8 mouse cellular contexts compared by ENCODE assay signal in genomic region chr3:96262216-96262875, GRCm38 (mm10). TPM values are rescaled to one million over a fixed set of nuclear protein-coding genes. Genes with fewer than 3 reads are reported as not detected.
DNase-seq lines count a peak whose midpoint lies in the region; ATAC-seq and TF ChIP-seq lines count a peak whose summit lies in the region.

No protein-coding gene starts in this region.

- TF ChIP-seq CTCF in MEL (IDR thresholded peaks at IDR 0.05 in 2 of 3, conservative IDR thresholded peaks at IDR 0.05 in 1 of 3; ENCODE audit: control insufficient read depth in 1 of 3, insufficient read depth in 1 of 3, low read depth in 2 of 3, low read length in 3 of 3, poor library complexity in 1 of 3, severe bottlenecking in 1 of 3) = 0 out of 6 replicates have a peak, but pooled peaks of 1 of the 3 experiments have one; percentile 8
- no peak for TF ChIP-seq CTCF in cerebellum, adult 2 months (IDR thresholded peaks at IDR 0.05; ENCODE audit: borderline replicate concordance, insufficient read depth, low read depth, low read length)

- peak overlapping the region; percentile 99 for H3K27ac ChIP-seq in MEL (ENCODE audit: control insufficient read depth, low read depth, low read length)
- peak overlapping the region; percentile 91 for H3K27ac ChIP-seq in cerebellum, adult 2 months (ENCODE audit: insufficient read depth, low read length)
- peak overlapping the region; percentile 97 for H3K27ac ChIP-seq in lung, embryonic 16.5 days (ENCODE audit: low read length)

- no peak for TF ChIP-seq EP300 in MEL (IDR thresholded peaks at IDR 0.05; ENCODE audit: low read depth in 1 of 2, low read length in 2 of 2)

- WGBS in cerebellum, adult 2 months = under 1% methylated on average over 19 of the region's 19 CpGs
- WGBS in lung, embryonic 16.5 days = 1% methylated on average over 19 of the region's 19 CpGs

- H3K4me1 ChIP-seq in MEL (ENCODE audit: control insufficient read depth in 1 of 2, insufficient read depth in 2 of 2, low read length in 2 of 2) = peaks cover under 1 to 46% of the 10 kb centered on the region in 2 experiments; a peak in 3 of 4 replicates
- peaks cover 3% of the 10 kb centered on the region; the same call in 1 of the 2 replicates for H3K4me1 ChIP-seq in cerebellum, adult 2 months (ENCODE audit: control insufficient read depth, insufficient read depth, low read length)
- peaks cover 12% of the 10 kb centered on the region for H3K4me1 ChIP-seq in lung, embryonic 16.5 days (replicated peaks; ENCODE audit: control insufficient read depth, insufficient read depth, low read length)

- no peak for TF ChIP-seq POLR2A in MEL (IDR thresholded peaks at IDR 0.05; ENCODE audit: control insufficient read depth in 1 of 2, insufficient read depth in 1 of 2, low read depth in 1 of 2, low read length in 2 of 2, poor library complexity in 1 of 2)
- peak; percentile 80; the same call in 1 of the 2 replicates for TF ChIP-seq POLR2A in cerebellum, adult 2 months (IDR thresholded peaks at IDR 0.05; ENCODE audit: borderline replicate concordance, insufficient read depth, low read length)

- peaks cover 7% of the 10 kb centered on the region; the same call in 1 of the 2 replicates for H3K79me2 ChIP-seq in MEL (ENCODE audit: control insufficient read depth, insufficient read depth, low read length, poor library complexity)

- peak; percentile 98 for DNase-seq in MEL (ENCODE audit: low read depth, low spot score)
- DNase-seq in cerebellum, adult 2 months = peak; percentile 89 to 96
- DNase-seq in layer of hippocampus, adult 9-10 months (ENCODE audit: low spot score) = peak; percentile 58
- DNase-seq in ovary, postnatal 36 days (ENCODE audit: low spot score) = peak; percentile 74
- peak; percentile 60 for DNase-seq in thymus, postnatal 25 days

- peak overlapping the region; percentile 84 for H3K4me2 ChIP-seq in lung, embryonic 16.5 days (ENCODE audit: low read depth, low read length)

- no peaks in the 10 kb centered on the region for H3K9me3 ChIP-seq in MEL (replicated peaks; ENCODE audit: insufficient read depth, low read length)
- H3K9me3 ChIP-seq in lung, embryonic 16.5 days (ENCODE audit: control insufficient read depth, low read length) = no peaks in the 10 kb centered on the region

- no peak for TF ChIP-seq RAD21 in MEL (IDR thresholded peaks at IDR 0.05; ENCODE audit: low read depth, low read length)

- ATAC-seq in frontal cortex, adult (ENCODE audit: low TSS enrichment) = peak; percentile 86
- ATAC-seq in hematopoietic stem cell, adult 5-6 weeks (replicated peaks in 1 of 2; ENCODE audit: insufficient read depth in 1 of 2, low FRiP score in 2 of 2, low TSS enrichment in 1 of 2, low read depth in 1 of 2, poor library complexity in 2 of 2, severe bottlenecking in 2 of 2) = peak; percentile 61 to 70
- peak; percentile 86 for ATAC-seq in lung, embryonic 16.5 days (ENCODE audit: low read depth)

- peaks cover 0 to 49% of the 10 kb centered on the region in 2 experiments; a peak in 2 of 4 replicates for H3K36me3 ChIP-seq in MEL (ENCODE audit: control insufficient read depth in 1 of 2, insufficient read depth in 2 of 2, low read length in 2 of 2)
- H3K36me3 ChIP-seq in lung, embryonic 16.5 days (ENCODE audit: control insufficient read depth, insufficient read depth, low read length) = no peaks in the 10 kb centered on the region

- H3K27me3 ChIP-seq in MEL (ENCODE audit: control insufficient read depth in 1 of 2, insufficient read depth in 2 of 2, low read length in 2 of 2) = no peaks in the 10 kb centered on the region
- no peaks in the 10 kb centered on the region for H3K27me3 ChIP-seq in cerebellum, adult 2 months (ENCODE audit: control insufficient read depth, insufficient read depth, low read length)
- H3K27me3 ChIP-seq in lung, embryonic 16.5 days (ENCODE audit: control insufficient read depth, insufficient read depth, low read depth, low read length) = no peaks in the 10 kb centered on the region

- peak overlapping the region; percentile 68 for H3K9ac ChIP-seq in MEL (ENCODE audit: control insufficient read depth, low read depth, low read length, poor library complexity, severe bottlenecking)
- H3K9ac ChIP-seq in lung, embryonic 16.5 days (ENCODE audit: low read length) = peak overlapping the region; percentile 82

- H3K4me3 ChIP-seq in MEL (ENCODE audit: control insufficient read depth in 1 of 2, insufficient read depth in 1 of 2, low read depth in 2 of 2, low read length in 2 of 2) = peak overlapping the region; percentile 12 to 37
- H3K4me3 ChIP-seq in cerebellum, adult 2 months (replicated peaks; ENCODE audit: insufficient read depth, low read depth, low read length) = peak overlapping the region; percentile 72
- peak overlapping the region; percentile 63 for H3K4me3 ChIP-seq in lung, embryonic 16.5 days (ENCODE audit: low read length)

TF ChIP-seq in MEL, 35 proteins besides CTCF, POLR2A, EP300 and RAD21:
- TF ChIP-seq KAT2A (conservative IDR thresholded peaks at IDR 0.05; ENCODE audit: low read depth, low read length) (no peak), MAX (IDR thresholded peaks at IDR 0.05; ENCODE audit: low read length) (no peak), HCFC1 (IDR thresholded peaks at IDR 0.05; ENCODE audit: low read depth, low read length) (no peak), GABPA (IDR thresholded peaks at IDR 0.05; ENCODE audit: low read depth, low read length) (no peak), CHD1 (IDR thresholded peaks at IDR 0.05; ENCODE audit: low read depth, low read length) (no peak)

RNA-seq across cellular contexts. Expression of gene Hist2h4, which starts 0.8 kb away (rescaled TPM):
- 195 and 290 TPM in 2 replicates for total RNA-seq in MEL (2012; rRNA removed)
- 1 to 10 TPM in 1 of 2 experiments, not detected in 1; 1.5 TPM for polyA plus RNA-seq in MEL (2012; ENCODE audit: insufficient read depth in 1 of 2, insufficient read length in 2 of 2, low read depth in 1 of 2, low replicate concordance in 2 of 2, missing spikeins in 1 of 2)
- 6.2 and 8.7 TPM in 2 replicates for polyA plus RNA-seq in cerebellum, adult 2 months (2012; rRNA removed)
- 44.6 and 53.3 TPM in 2 replicates for total RNA-seq in hematopoietic stem cell, adult 5-6 weeks (2017)
- polyA plus RNA-seq in lung, embryonic 16.5 days (2015; fragmentation: Nextera tagmentation; extraction: Ambion mirVana) = 9.8 and 12.3 TPM in 2 replicates

RNA-seq across cellular contexts. Expression of gene Hist2h3b, which starts 6.1 kb away (rescaled TPM):
- 3,962 and 5,017 TPM in 2 replicates for total RNA-seq in MEL (2012; rRNA removed)
- polyA plus RNA-seq in MEL (2012; ENCODE audit: insufficient read depth in 1 of 2, insufficient read length in 2 of 2, low read depth in 1 of 2, low replicate concordance in 2 of 2, missing spikeins in 1 of 2) = 10 to 100 TPM in 1 of 2 experiments, not detected in 1; 71.7 TPM
- 8.1 and 13.9 TPM in 2 replicates for polyA plus RNA-seq in cerebellum, adult 2 months (2012; rRNA removed)
- total RNA-seq in hematopoietic stem cell, adult 5-6 weeks (2017) = 222 and 285 TPM in 2 replicates
- polyA plus RNA-seq in lung, embryonic 16.5 days (2015; fragmentation: Nextera tagmentation; extraction: Ambion mirVana) = 55.7 and 61.1 TPM in 2 replicates

RNA-seq across cellular contexts. Expression of gene Hist2h2bb, which starts 7.2 kb away (rescaled TPM):
- total RNA-seq in MEL (2012; rRNA removed) = 6,680 and 8,754 TPM in 2 replicates
- polyA plus RNA-seq in MEL (2012; ENCODE audit: insufficient read depth in 1 of 2, insufficient read length in 2 of 2, low read depth in 1 of 2, low replicate concordance in 2 of 2, missing spikeins in 1 of 2) = 10 to 100 TPM in 1 of 2 experiments, not detected in 1; 11.2 TPM
- polyA plus RNA-seq in cerebellum, adult 2 months (2012; rRNA removed) = 5.4 and 6.7 TPM in 2 replicates
- 3,457 and 7,416 TPM in 2 replicates for total RNA-seq in hematopoietic stem cell, adult 5-6 weeks (2017)
- 13.0 and 14.5 TPM in 2 replicates for polyA plus RNA-seq in lung, embryonic 16.5 days (2015; fragmentation: Nextera tagmentation; extraction: Ambion mirVana)

RNA-seq across cellular contexts. Expression of gene Hist2h3c1, which starts 15.9 kb away (rescaled TPM):
- 1.3 and 1.5 TPM in 2 replicates for total RNA-seq in MEL (2012; rRNA removed)
- not detected for polyA plus RNA-seq in MEL (2012; ENCODE audit: insufficient read depth in 1 of 2, insufficient read length in 2 of 2, low read depth in 1 of 2, low replicate concordance in 2 of 2, missing spikeins in 1 of 2)
- polyA plus RNA-seq in cerebellum, adult 2 months (2012; rRNA removed) = not detected in 2 replicates
- 3.7 TPM in 1 of 2 replicates, not detected in the other for total RNA-seq in hematopoietic stem cell, adult 5-6 weeks (2017)
- 1.0 and 2.3 TPM in 2 replicates for polyA plus RNA-seq in lung, embryonic 16.5 days (2015; fragmentation: Nextera tagmentation; extraction: Ambion mirVana)

RNA-seq across cellular contexts. Expression of gene Hist2h2aa1, which starts 17.0 kb away (rescaled TPM):
- total RNA-seq in MEL (2012; rRNA removed) = 3,456 and 4,103 TPM in 2 replicates
- polyA plus RNA-seq in MEL (2012; ENCODE audit: insufficient read depth in 1 of 2, insufficient read length in 2 of 2, low read depth in 1 of 2, low replicate concordance in 2 of 2, missing spikeins in 1 of 2) = 1 to 10 TPM in 1 of 2 experiments, not detected in 1; 1.5 TPM
- polyA plus RNA-seq in cerebellum, adult 2 months (2012; rRNA removed) = 127 and 149 TPM in 2 replicates
- total RNA-seq in hematopoietic stem cell, adult 5-6 weeks (2017) = 3,498 and 3,576 TPM in 2 replicates
- polyA plus RNA-seq in lung, embryonic 16.5 days (2015; fragmentation: Nextera tagmentation; extraction: Ambion mirVana) = 16.9 and 21.5 TPM in 2 replicates

Comparison
In these comparisons a context has a peak if more than half of its experiments do, and no peak if none do; other contexts are left out.
1. Peak in every context shown above with its lines: DNase-seq, ATAC-seq, H3K4me3 ChIP-seq and H3K27ac ChIP-seq.